Mouse (Mus musculus): Measurements from ENCODE around the gene Dnal1.

Dnal1 gene

GRCm38 (mm10) chr12:84128576-84128975 is 14.4 kb downstream of the Dnal1 start:
- DNase-seq = no peak

- DNase-seq = no peak
Measured at GRCm38 (mm10) chr12:84129931-84130330, 15.8 kb downstream of the Dnal1 start.

DNA sequence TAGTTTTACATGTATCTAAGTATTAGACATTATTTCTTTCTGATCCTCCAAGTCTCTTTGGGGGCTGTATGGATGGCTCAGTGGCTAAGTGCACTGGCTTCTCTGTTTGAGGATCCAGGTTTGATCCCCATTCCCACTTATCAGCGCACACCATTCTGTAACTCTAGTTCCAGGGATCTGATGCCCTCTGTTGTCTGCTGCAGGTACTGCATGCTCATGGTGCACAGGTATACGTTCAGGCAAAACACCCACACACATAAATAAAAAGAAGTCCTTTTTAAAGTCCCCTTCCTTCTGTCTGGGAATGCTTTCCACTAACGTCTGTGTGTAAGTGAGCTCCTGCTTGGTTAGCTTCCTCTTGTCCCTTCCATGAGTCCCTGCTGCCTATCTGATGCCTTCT is 18.1 kb downstream of the Dnal1 start:
- DNase-seq = no peak

DNA sequence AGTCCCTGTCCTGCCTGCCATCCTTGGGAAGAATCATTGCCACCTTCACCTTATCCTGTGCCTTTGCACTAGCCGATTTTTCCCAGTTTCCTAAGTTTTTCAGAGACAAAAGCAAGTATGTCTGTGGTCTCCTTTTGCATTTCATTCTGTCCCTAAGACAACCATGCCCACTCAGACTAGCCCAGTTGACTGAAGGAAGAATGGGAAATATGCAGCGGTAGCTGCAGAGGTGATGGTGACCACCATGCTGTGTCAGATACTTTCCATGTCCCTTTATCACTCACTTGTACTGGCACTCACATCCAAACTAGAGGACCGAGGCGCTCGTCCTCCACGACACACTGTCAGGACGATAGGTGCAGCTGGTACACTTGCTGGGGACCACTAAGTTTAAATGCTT is 23.0 kb downstream of the Dnal1 start:
- no peak for DNase-seq

- no peak for DNase-seq
Measured at GRCm38 (mm10) chr12:84140135-84140534, 26.0 kb downstream of the Dnal1 start.

- DNase-seq = no peak
Measured at GRCm38 (mm10) chr12:84141271-84141670, 27.1 kb downstream of the Dnal1 start.

- peak; percentile 24 for DNase-seq
Measured at GRCm38 (mm10) chr12:84142281-84143050, 28.3 kb downstream of the Dnal1 start.

DNA sequence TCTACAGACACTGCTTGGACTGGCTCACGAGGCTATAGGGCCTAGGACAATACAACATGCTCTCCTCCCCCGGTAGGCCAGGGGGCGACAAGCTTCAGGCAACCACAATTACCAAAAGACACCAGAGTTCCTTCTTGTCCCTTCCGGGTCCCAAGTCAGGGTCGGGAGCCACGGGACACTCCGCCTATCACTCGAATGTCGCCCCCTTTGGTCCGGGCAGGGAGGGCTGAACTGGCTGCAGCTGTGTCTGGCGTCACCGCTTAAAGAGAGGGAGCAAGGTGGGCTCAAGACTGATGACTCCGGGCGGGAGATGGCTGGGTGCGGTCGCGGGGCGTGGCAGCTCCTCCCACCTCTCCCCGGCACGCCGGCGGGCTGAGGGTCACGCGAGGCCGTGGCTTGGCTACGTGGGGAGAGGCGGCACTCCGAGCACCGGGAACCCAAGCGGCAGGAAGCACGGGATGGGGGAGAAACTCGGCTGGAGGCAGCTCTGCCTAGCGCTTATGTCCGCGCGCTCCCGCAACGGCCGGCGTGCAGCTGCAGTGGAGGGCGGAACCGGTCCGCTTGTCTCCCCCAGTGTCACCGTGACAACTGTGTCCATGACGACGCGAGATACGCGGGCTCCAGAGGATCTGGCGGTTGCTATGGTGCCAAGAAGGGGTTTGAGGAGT is 33.9 kb downstream of the Dnal1 start, which contains the start of gene Pnma1:
TSS of gene Pnma1 (minus strand) at position 536 of the 668 bp plus-strand sequence.
- peak; percentile 31 for DNase-seq

- no peak for DNase-seq
Measured at GRCm38 (mm10) chr12:84148622-84149012, 34.5 kb downstream of the Dnal1 start.

GRCm38 (mm10) chr12:84149971-84150370 is 35.8 kb downstream of the Dnal1 start:
- peak; percentile 1 for DNase-seq

- DNase-seq = peak; percentile 3
Measured at GRCm38 (mm10) chr12:84150976-84151375, 36.8 kb downstream of the Dnal1 start.

DNA sequence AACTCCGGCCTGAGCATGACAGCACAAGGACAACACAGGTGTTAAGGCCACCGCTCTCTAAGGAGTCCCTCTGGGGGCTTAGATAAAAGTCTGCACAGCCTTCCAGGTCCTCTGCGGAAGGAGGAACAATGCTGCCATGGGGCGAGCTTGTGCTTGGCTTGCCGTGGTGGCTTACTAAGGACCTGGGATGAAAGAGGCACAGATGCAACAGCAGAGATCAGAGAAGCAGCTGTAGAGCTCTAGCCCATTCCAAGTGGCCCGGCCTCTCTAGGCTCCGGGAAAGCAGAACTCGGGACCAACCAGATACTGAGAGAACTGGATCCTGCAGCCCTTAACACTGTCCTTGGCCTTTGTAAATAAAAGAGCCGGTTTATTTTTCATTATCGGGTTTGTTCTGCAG is 37.7 kb downstream of the Dnal1 start:
- no peak for DNase-seq

- DNase-seq = peak; percentile 6
Measured at GRCm38 (mm10) chr12:84152352-84153190, 38.4 kb downstream of the Dnal1 start.

DNA sequence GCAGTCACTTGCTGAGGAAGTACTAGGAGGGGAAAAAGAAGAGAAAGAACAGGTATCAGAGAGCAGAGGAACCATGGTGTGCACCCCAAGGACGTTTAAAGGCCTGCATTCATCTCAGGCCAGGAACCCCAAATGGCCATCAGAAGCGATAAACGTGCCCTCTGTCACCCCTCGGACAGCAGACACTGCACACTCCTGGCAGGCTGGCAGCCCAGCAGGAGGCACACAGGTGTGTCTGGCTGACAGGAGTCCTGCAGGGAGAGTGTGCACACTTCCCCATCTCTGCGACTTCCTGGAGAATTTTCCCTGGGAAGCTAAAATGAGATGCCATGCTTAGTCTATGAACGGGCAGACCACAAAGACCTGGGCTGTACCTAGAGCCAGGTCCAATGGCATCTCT is 39.2 kb downstream of the Dnal1 start:
- peak; percentile 1 for DNase-seq

GRCm38 (mm10) chr12:84154786-84155522 is 40.8 kb downstream of the Dnal1 start:
- peak; percentile 88 for DNase-seq

- peak; percentile 1 for DNase-seq
Measured at GRCm38 (mm10) chr12:84155523-84155871, 41.3 kb downstream of the Dnal1 start.

DNA sequence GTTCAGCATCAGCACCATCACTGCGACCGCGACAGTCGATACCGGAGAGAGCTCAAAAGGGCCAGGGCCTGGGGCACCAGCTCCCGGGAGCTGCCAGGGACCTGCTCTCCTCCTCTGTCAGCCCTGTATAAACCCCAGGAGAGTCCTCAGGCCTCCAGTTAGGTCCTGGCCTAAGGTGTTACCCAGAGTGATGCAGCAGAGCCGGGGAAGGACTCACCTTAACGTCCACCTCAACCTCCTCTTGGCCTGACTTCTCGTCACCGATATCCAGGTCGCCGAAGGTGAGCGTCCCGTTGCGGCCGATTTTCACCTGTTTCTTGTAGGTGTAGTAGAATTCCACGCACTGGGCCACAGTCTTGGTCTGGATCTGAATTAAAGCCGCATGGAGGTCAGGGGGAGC is 42.0 kb downstream of the Dnal1 start:
- peak; percentile 1 for DNase-seq

GRCm38 (mm10) chr12:84158156-84158555 is 44.0 kb downstream of the Dnal1 start:
- DNase-seq = peak; percentile 4

DNA sequence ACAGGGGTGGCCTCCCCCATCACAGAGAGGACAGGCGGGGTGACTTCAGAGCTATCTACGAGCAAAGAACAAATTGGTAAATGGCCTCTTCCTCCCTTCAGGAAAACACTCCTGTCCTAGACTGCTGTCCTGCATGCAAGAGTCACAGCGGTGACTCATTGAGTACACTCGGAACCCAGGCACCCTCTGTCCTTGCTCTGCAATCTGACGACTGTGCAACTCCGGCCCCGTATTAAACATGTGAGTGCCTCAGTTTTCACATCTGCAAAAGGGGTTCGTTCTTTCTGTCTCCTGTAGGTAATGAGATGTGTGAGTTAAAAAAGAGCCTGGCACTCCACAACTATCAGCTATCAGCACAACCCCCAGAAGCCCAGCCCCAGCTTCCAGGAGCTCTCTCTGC is 46.3 kb downstream of the Dnal1 start:
- no peak for DNase-seq

DNA sequence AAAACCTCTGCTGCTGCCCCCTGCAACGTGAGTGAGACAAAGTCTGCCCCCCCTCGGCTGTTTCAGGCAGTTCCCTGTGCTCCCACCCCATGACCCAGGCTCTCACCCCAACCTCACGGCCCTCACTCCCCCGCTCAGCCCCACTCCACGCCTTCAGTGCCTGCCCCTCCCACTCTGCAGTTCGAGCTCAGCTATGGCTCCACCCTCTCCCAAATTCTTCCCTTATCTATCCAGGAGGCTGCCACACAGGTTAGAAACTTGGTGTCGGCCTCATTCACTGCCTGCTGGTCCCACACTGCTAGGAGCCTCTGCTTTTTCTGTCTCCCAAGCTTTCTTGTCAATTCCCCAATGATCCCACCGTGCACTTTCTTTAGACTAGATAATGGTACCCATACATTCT is 47.0 kb downstream of the Dnal1 start:
- DNase-seq = no peak

GRCm38 (mm10) chr12:84161616-84162433 is 47.7 kb downstream of the Dnal1 start:
- peak; percentile 62 for DNase-seq

DNA sequence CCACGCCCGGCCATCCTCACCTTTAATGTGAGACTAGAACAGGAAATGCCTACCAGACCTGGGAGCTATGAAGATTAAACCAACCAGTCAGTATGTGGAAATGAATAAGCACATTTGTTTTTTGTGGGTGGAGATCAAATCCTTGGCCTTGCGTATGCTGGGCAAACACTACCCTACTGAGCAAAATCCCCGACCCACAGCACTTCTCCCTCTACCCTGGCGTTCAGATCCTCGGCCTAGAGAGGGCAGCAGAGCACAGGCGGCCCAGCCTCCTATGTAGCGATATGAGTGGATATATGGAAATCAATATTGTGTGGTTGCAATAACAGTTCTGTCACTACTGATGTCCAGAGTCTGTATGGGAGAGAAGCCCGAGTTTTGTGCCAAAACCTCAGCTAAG is 49.0 kb downstream of the Dnal1 start:
- peak; percentile 41 for DNase-seq

Data from kidney, adult 11 months (tissue).